Mouse (Mus musculus) heart, adult 2 months (tissue): Measurements from ENCODE around the gene Ttc28. TPM values are rescaled to one million over a fixed set of nuclear protein-coding genes. Genes with fewer than 3 reads are reported as not detected.

ENCODE experiments used
- DNase-seq, 2 experiments: peaks; one replicate each; pipeline ENCODE4 v3.0.0; 2021
- H3K27ac ChIP-seq: fragments of 200-600 bp; 2 replicates; pipeline ENCODE4 v1.8.1; 2022
- H3K27me3 ChIP-seq: fragments of 200-500 bp; 2 replicates; pipeline ENCODE4 v1.6.1; 2012; ENCODE audit warnings: mild to moderate bottlenecking, low read length, inconsistent platforms, mixed read lengths; ENCODE audit not compliant: control insufficient read depth, insufficient read depth
- H3K36me3 ChIP-seq: fragments of 200-500 bp; 2 replicates; pipeline ENCODE4 v1.6.1; 2012; ENCODE audit warnings: low read length, inconsistent platforms; ENCODE audit not compliant: control insufficient read depth, insufficient read depth
- H3K4me1 ChIP-seq: fragments of 200-500 bp; 2 replicates; pipeline ENCODE4 v1.6.1; 2011; ENCODE audit warnings: low read length; ENCODE audit not compliant: control insufficient read depth, insufficient read depth
- H3K4me3 ChIP-seq: fragments of 200-600 bp; 2 replicates; pipeline ENCODE4 v1.8.1; 2022
- H3K79me2 ChIP-seq: fragments of 200-500 bp; replicated peaks from 2 replicates; pipeline ENCODE4 v1.6.1; 2012; ENCODE audit warnings: mild to moderate bottlenecking, inconsistent platforms, low read length, moderate library complexity, mixed read lengths; ENCODE audit not compliant: control insufficient read depth, insufficient read depth
- H3K9ac ChIP-seq: fragments of 200-500 bp; 2 replicates; pipeline ENCODE4 v1.6.1; 2012; ENCODE audit warnings: low read depth, mild to moderate bottlenecking, control low read depth, inconsistent platforms, low read length, mixed read lengths
- CTCF ChIP-seq: fragments of 200-600 bp; IDR thresholded peaks from 2 replicates; pipeline ENCODE4 v1.8.1; 2022; ENCODE audit warnings: antibody characterized with exemption, mild to moderate bottlenecking, moderate library complexity
- EP300 ChIP-seq: fragments of 200-500 bp; IDR thresholded peaks from 2 replicates; pipeline ENCODE4 v1.6.1; 2011; ENCODE audit warnings: low read depth, low read length, control low read depth; ENCODE audit not compliant: insufficient read depth
- POLR2A ChIP-seq: fragments of 200-500 bp; IDR thresholded peaks from 2 replicates; pipeline ENCODE4 v1.6.1; 2011; ENCODE audit warnings: mild to moderate bottlenecking, low read depth, low read length, control low read depth; ENCODE audit not compliant: insufficient read depth
- WGBS: fragments of 180-500 bp; shearing (Covaris S2); methylation state at CpG from one replicate; pipeline ENCODE4 v1.1.7; 2018; 5-methylcytosine and 5-hydroxymethylcytosine counted together
- intact Hi-C: fragments of 180-260 bp; cut with DNase I; formaldehyde crosslinking; loops from one replicate; pipeline ENCODE4 v1.15.1; 2025
- polyA plus RNA-seq: library from polyadenylated mRNA; depleted of rRNA; stranded (reverse); fragments of >200 nt; gene quantifications from 2 replicates; pipeline ENCODE4 v1.2.3, GENCODE M21; 2012
- total RNA-seq, 2 experiments: library from RNA; stranded (reverse); gene quantifications; 2 replicates each; pipeline ENCODE4 v1.2.3; 2021

Gene Ttc28
- total and polyA plus RNA-seq, 3 experiments, result 7.2 to 15.0 (median 12.3) TPM

GRCm38 (mm10) chr5:111200915-111201610 is 321.5 kb downstream of the Ttc28 start:
- DNase-seq, result peak in 1 of 2 experiments; percentile 38
- WGBS, result 69% methylated on average over 16 of the region's 16 CpGs
- Histone ChIP-seq H3K4me3 (no peak overlapping the region), H3K27me3 (no peaks in the 10 kb centered on the region), H3K27ac (no peak overlapping the region), H3K9ac (no peak overlapping the region), H3K79me2 (no peaks in the 10 kb centered on the region), H3K4me1 (peaks cover 10% of the 10 kb centered on the region), H3K36me3 (no peaks in the 10 kb centered on the region)
- TF ChIP-seq POLR2A, result no peak
- no peak for TF ChIP-seq EP300
- TF ChIP-seq CTCF, result no peak
- intact Hi-C loops, result no loop called here

GRCm38 (mm10) chr5:111204221-111204620 is 324.6 kb downstream of the Ttc28 start:
- no peak for DNase-seq
- intact Hi-C loops, result no loop called here
- H3K27me3 ChIP-seq, result no peaks in the 10 kb centered on the region
- no peak overlapping the region for H3K9ac ChIP-seq
- peaks cover 22% of the 10 kb centered on the region for H3K4me1 ChIP-seq
- no peaks in the 10 kb centered on the region for H3K79me2 ChIP-seq
- H3K27ac ChIP-seq, result no peak overlapping the region; the same call in 1 of the 2 replicates
- H3K4me3 ChIP-seq, result no peak overlapping the region
- 70% methylated on average over 5 of the region's 5 CpGs for WGBS
- H3K36me3 ChIP-seq, result no peaks in the 10 kb centered on the region; the same call in 1 of the 2 replicates
- TF ChIP-seq POLR2A, result no peak
- TF ChIP-seq EP300, result no peak
- TF ChIP-seq CTCF, result no peak

- H3K36me3 ChIP-seq, result no peaks in the 10 kb centered on the region; the same call in 1 of the 2 replicates
- H3K27ac ChIP-seq, result peak overlapping the region; percentile 12
- no peak overlapping the region for H3K9ac ChIP-seq
- no peak for DNase-seq
- no peak for TF ChIP-seq CTCF
- TF ChIP-seq EP300, result no peak
- no peak for TF ChIP-seq POLR2A
- no peaks in the 10 kb centered on the region for H3K27me3 ChIP-seq
- intact Hi-C loops, result loop anchor here (5.0 kb wide), 1 partner anchor 363 kb away; no protein-coding TSS in a partner anchor
- no peaks in the 10 kb centered on the region for H3K79me2 ChIP-seq
- H3K4me1 ChIP-seq, result peaks cover 22% of the 10 kb centered on the region
- 54% methylated on average over 4 of the region's 4 CpGs for WGBS
- H3K4me3 ChIP-seq, result no peak overlapping the region
Measured at GRCm38 (mm10) chr5:111204976-111205586, 325.5 kb downstream of the Ttc28 start.

- H3K27ac ChIP-seq, result peak overlapping the region; percentile 40
- 32% methylated on average over 4 of the region's 4 CpGs for WGBS
- DNase-seq, result no peak
- H3K9ac ChIP-seq, result no peak overlapping the region
- intact Hi-C loops, result loop anchor here (5.0 kb wide), 1 partner anchor 364 kb away; no protein-coding TSS in a partner anchor
- no peaks in the 10 kb centered on the region; the same call in 1 of the 2 replicates for H3K36me3 ChIP-seq
- H3K4me1 ChIP-seq, result peaks cover 22% of the 10 kb centered on the region
- H3K27me3 ChIP-seq, result no peaks in the 10 kb centered on the region
- H3K4me3 ChIP-seq, result no peak overlapping the region
- TF ChIP-seq POLR2A, result no peak
- H3K79me2 ChIP-seq, result no peaks in the 10 kb centered on the region
Measured at GRCm38 (mm10) chr5:111205817-111206216, 326.2 kb downstream of the Ttc28 start.

- TF ChIP-seq EP300 (no peak), POLR2A (no peak), CTCF (peak; percentile 69)
- DNase-seq, result peak; percentile 51 to 58
- Histone ChIP-seq H3K27me3 (no peaks in the 10 kb centered on the region), H3K4me3 (no peak overlapping the region), H3K79me2 (no peaks in the 10 kb centered on the region), H3K27ac (no peak overlapping the region), H3K4me1 (peaks cover 22% of the 10 kb centered on the region), H3K9ac (0 out of 2 replicates have a peak overlapping the region, but pooled peaks have one; percentile 12), H3K36me3 (no peaks in the 10 kb centered on the region; the same call in 1 of the 2 replicates)
- intact Hi-C loops, result loop anchor here (1.0 to 5.0 kb wide), 4 partner anchors 29 to 366 kb away; no protein-coding TSS in a partner anchor
- 45% methylated on average over 8 of the region's 8 CpGs for WGBS
Measured at GRCm38 (mm10) chr5:111207924-111208659, 328.5 kb downstream of the Ttc28 start.
